Mouse (Mus musculus) MEL (cell line): ENCODE results near the gene Stt3b.

Experiments
- BHLHE40 ChIP-seq: IDR thresholded peaks from 2 replicates; pipeline ENCODE4 v1.6.1; 2012; ENCODE audit warnings: low read depth, mild to moderate bottlenecking, inconsistent platforms, low read length, improper control_type of control experiment, borderline replicate concordance
- CTCF ChIP-seq, 3 experiments: IDR thresholded peaks in 2 of 3; conservative IDR thresholded peaks in 1 of 3; 2 replicates each; pipeline ENCODE4 v1.5.1; 2011 to 2012; ENCODE audit warnings: low read length in 3 of 3, low read depth in 2 of 3, mild to moderate bottlenecking in 2 of 3, improper control_type of control experiment in 1 of 3, inconsistent platforms in 1 of 3, mixed read lengths in 1 of 3, moderate library complexity in 1 of 3; ENCODE audit not compliant: control insufficient read depth in 1 of 3, insufficient read depth in 1 of 3, poor library complexity in 1 of 3, severe bottlenecking in 1 of 3
- EP300 ChIP-seq, 2 experiments: IDR thresholded peaks; 2 replicates each; pipeline ENCODE4 v1.6.1; 2011; ENCODE audit warnings: improper control_type of control experiment in 2 of 2, low read length in 2 of 2, low read depth in 1 of 2, mild to moderate bottlenecking in 1 of 2
- ETS1 ChIP-seq: IDR thresholded peaks from 2 replicates; pipeline ENCODE4 v1.6.1; 2012; ENCODE audit warnings: low read depth, mild to moderate bottlenecking, inconsistent platforms, low read length, improper control_type of control experiment, moderate library complexity
- GATA1 ChIP-seq: IDR thresholded peaks from 2 replicates; pipeline ENCODE4 v1.6.1; 2011; ENCODE audit warnings: low read depth, low read length, improper control_type of control experiment
- HCFC1 ChIP-seq: IDR thresholded peaks from 2 replicates; pipeline ENCODE4 v1.6.1; 2012; ENCODE audit warnings: low read depth, mild to moderate bottlenecking, inconsistent platforms, low read length, improper control_type of control experiment, moderate library complexity
- KAT2A ChIP-seq: conservative IDR thresholded peaks from 2 replicates; pipeline ENCODE4 v1.6.1; 2012; ENCODE audit warnings: low read depth, low read length, improper control_type of control experiment, inconsistent platforms
- MAFK ChIP-seq: IDR thresholded peaks from 2 replicates; pipeline ENCODE4 v1.6.1; 2011; ENCODE audit warnings: low read depth, mild to moderate bottlenecking, low read length, improper control_type of control experiment, borderline replicate concordance
- MAX ChIP-seq: IDR thresholded peaks from 2 replicates; pipeline ENCODE4 v1.6.1; 2011; ENCODE audit warnings: low read length, improper control_type of control experiment
- MXI1 ChIP-seq: IDR thresholded peaks from 2 replicates; pipeline ENCODE4 v1.6.1; 2011; ENCODE audit warnings: mild to moderate bottlenecking, low read depth, low read length, improper control_type of control experiment
- POLR2A ChIP-seq, 2 experiments: IDR thresholded peaks; 2 replicates each; pipeline ENCODE4 v1.6.1; 2011 to 2012; ENCODE audit warnings: low read length in 2 of 2, mild to moderate bottlenecking in 2 of 2, control low read depth in 1 of 2, improper control_type of control experiment in 1 of 2, low read depth in 1 of 2, moderate library complexity in 1 of 2; ENCODE audit not compliant: control insufficient read depth in 1 of 2, insufficient read depth in 1 of 2, poor library complexity in 1 of 2
- RCOR1 ChIP-seq: IDR thresholded peaks from 2 replicates; pipeline ENCODE4 v1.6.1; 2012; ENCODE audit warnings: low read depth, mild to moderate bottlenecking, inconsistent platforms, low read length, improper control_type of control experiment
- UBTF ChIP-seq: IDR thresholded peaks from 2 replicates; pipeline ENCODE4 v1.6.1; 2012; ENCODE audit warnings: low read depth, mild to moderate bottlenecking, inconsistent platforms, low read length, improper control_type of control experiment, moderate library complexity, borderline replicate concordance; ENCODE audit not compliant: insufficient read depth

GRCm38 (mm10) chr9:115314556-115314955 is 4.3 kb upstream of the Stt3b start:
- no peak for TF ChIP-seq CTCF (IDR thresholded peaks at IDR 0.05 in 2 of 3, conservative IDR thresholded peaks at IDR 0.05 in 1 of 3; ENCODE audit: control insufficient read depth in 1 of 3, insufficient read depth in 1 of 3, low read depth in 2 of 3, low read length in 3 of 3, poor library complexity in 1 of 3, severe bottlenecking in 1 of 3)
- TF ChIP-seq POLR2A (IDR thresholded peaks at IDR 0.05; ENCODE audit: control insufficient read depth in 1 of 2, insufficient read depth in 1 of 2, low read depth in 1 of 2, low read length in 2 of 2, poor library complexity in 1 of 2) = no peak
- no peak for TF ChIP-seq MAFK
- no peak for TF ChIP-seq EP300 (IDR thresholded peaks at IDR 0.05; ENCODE audit: low read depth in 1 of 2, low read length in 2 of 2)
- TF ChIP-seq ETS1 = no peak
- TF ChIP-seq KAT2A = no peak
- TF ChIP-seq BHLHE40 = no peak
- TF ChIP-seq MAX = no peak
- TF ChIP-seq GATA1 = no peak
- TF ChIP-seq UBTF = no peak
- no peak for TF ChIP-seq MXI1
- TF ChIP-seq RCOR1 = no peak
- no peak for TF ChIP-seq HCFC1
